Mouse (Mus musculus) layer of hippocampus, adult 6 months (tissue): ENCODE results near the gene Ccr4. TPM values are rescaled to one million over a fixed set of nuclear protein-coding genes. Genes with fewer than 3 reads are reported as not detected.

ENCODE experiments used
- long read RNA-seq, 2 experiments: library from polyadenylated mRNA; unstranded; transcript quantifications; one replicate each; pipeline ENCODE4 v2.0.0; 2019 to 2020
- polyA plus RNA-seq: library from polyadenylated mRNA; unstranded; fragments of <200 nt; fragmentation: Nextera tagmentation; gene quantifications from 2 replicates; pipeline ENCODE4 v1.2.3, GENCODE M21; 2021

Gene Ccr4
- not detected in 2 replicates for polyA plus RNA-seq
- long read RNA-seq, experiment 1, result 0 reads
- long read RNA-seq, experiment 2, result 0 reads

GRCm38 (mm10) chr9:114504816-114505215 lies at the start of gene Ccr4:
Gene Ccr4 (minus strand): TSS chr9:114504916.

GRCm38 (mm10) chr9:114515364-114515763 lies 10.6 kb upstream of the Ccr4 start, which contains the start of gene C130032M10Rik:
Gene C130032M10Rik (plus strand): TSS chr9:114515697.

Other genes starting within 250 kb of the Ccr4 start
- 0.43 TPM in 1 of 2 replicates, not detected in the other for gene Bcl2a1c, start 174.8 kb downstream of the Ccr4 start, polyA plus RNA-seq
- gene Crtap, start 114.2 kb downstream of the Ccr4 start, polyA plus RNA-seq, result 12.8 and 14.5 TPM in 2 replicates
- gene Glb1, start 103.8 kb downstream of the Ccr4 start, polyA plus RNA-seq, result 20.1 and 23.6 TPM in 2 replicates
- gene Tmppe, start 103.8 kb downstream of the Ccr4 start, polyA plus RNA-seq, result 3.6 and 4.1 TPM in 2 replicates
- 0.29 TPM in 1 of 2 replicates, not detected in the other for gene C130032M10Rik, start 10.8 kb upstream of the Ccr4 start, polyA plus RNA-seq
- gene Trim71, start 59.5 kb upstream of the Ccr4 start, polyA plus RNA-seq, result 0.15 and 0.19 TPM in 2 replicates
- 25.0 and 25.4 TPM in 2 replicates for gene Cnot10, start 135.3 kb upstream of the Ccr4 start, polyA plus RNA-seq
- 78.0 and 87.8 TPM in 2 replicates for gene Dync1li1, start 183.9 kb upstream of the Ccr4 start, polyA plus RNA-seq
- 19.8 and 20.5 TPM in 2 replicates for gene Cmtm6, start 226.2 kb upstream of the Ccr4 start, polyA plus RNA-seq